Mouse (Mus musculus) megakaryocyte, embryonic 14.5 days (primary cell): ENCODE data around the gene Cish.

Experiments
- FLI1 ChIP-seq: IDR thresholded peaks from 2 replicates; pipeline ENCODE4 v1.6.1; 2012; ENCODE audit warnings: low read length, inconsistent platforms, mixed read lengths
- GATA1 ChIP-seq: IDR thresholded peaks from 3 replicates; pipeline ENCODE4 v1.6.1; 2012; ENCODE audit warnings: mixed read lengths, low read length, inconsistent platforms, borderline replicate concordance

GRCm38 (mm10) chr9:107322461-107323050 is 26.7 kb downstream of the Cish start:
- TF ChIP-seq FLI1 (no peak), GATA1 (no peak)
